Mouse (Mus musculus): Measurements from ENCODE around the gene Kcnk12.

Gene Kcnk12

GRCm38 (mm10) chr17:87797688-87798291, at the start of gene Kcnk12:
TSS of gene Kcnk12 (minus strand) at chr17:87797994.
- peak; percentile 92 for DNase-seq

- no peak for DNase-seq
These were observed 44.4 kb upstream of the Kcnk12 start for GRCm38 (mm10) chr17:87842156-87842555.

- no peak for DNase-seq
These were observed 42.3 kb upstream of the Kcnk12 start for GRCm38 (mm10) chr17:87840079-87840478.

GRCm38 (mm10) chr17:87834850-87835249, 37.1 kb upstream of the Kcnk12 start:
- DNase-seq, result no peak

GRCm38 (mm10) chr17:87826909-87827308, 29.1 kb upstream of the Kcnk12 start:
- no peak for DNase-seq

- DNase-seq, result no peak
These were observed 28.3 kb upstream of the Kcnk12 start for GRCm38 (mm10) chr17:87826036-87826560.

DNA sequence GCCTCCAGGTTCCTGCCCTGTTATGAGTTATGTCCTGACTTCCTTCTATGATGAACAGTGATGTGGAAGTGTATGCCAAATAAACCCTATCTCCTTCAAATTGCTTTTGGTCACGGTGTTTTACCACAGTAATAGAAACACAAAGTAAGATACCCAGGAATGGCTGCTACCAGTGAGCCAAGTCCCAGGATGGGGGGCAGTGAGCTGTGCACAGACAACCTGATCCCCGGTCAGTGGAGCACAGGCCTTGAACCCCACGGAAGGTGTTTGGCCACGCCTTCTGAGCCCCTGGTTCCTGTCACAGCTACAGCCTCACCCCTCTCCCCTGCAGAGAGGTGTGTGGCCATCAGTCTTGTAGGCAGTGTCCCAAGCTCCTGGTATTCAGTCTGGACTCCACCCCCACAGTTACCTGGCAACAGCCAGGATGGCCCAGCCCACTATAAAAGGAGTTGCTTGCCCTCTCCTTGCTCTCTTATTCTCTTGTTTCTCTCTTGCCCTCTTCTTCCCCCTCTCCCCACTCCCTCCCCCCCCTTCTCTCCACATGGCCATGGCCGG, 27.7 kb upstream of the Kcnk12 start:
- DNase-seq, result no peak

- DNase-seq, result no peak
These were observed 25.2 kb upstream of the Kcnk12 start for GRCm38 (mm10) chr17:87823031-87823430.

GRCm38 (mm10) chr17:87809556-87809955, 11.8 kb upstream of the Kcnk12 start:
- no peak for DNase-seq

- DNase-seq, result peak; percentile 77
These were observed 2.1 kb upstream of the Kcnk12 start for GRCm38 (mm10) chr17:87799948-87800340.

DNA sequence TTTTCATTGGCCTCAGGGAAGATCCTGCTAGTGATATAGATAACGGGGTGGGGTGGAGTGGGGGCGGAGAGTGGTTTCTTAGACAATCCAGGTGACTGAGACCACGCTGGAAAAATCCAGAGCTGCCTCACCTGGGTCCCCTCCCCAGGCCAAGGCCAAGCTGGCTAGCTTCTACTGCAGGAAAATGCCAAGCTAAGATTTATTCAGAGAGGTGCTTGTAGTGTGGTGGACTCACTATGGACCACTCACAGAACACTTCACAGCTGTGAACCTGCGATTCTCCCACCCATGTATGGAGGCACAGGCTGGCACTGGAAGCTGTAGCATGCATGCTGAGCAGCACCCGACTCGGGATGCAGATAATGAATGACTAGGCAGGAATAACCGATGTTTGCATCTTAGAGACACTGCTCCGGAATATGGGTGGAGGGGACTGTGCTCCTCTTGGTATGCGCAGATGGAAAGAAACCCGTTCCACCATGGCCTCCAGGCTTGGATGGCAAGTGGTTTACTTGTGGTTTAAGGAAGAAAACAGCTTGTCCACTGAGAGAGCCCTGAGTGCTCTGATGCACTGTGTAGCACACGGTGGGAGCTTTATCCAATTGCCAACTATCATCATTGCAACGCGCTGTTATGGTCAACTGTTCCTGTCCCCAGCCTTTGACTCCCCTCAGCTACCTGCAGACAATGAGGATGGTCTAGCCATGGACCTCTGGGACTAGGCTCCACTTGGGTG, 1.6 kb upstream of the Kcnk12 start:
- DNase-seq, result peak; percentile 54

GRCm38 (mm10) chr17:87798423-87798941, 688 bp upstream of the Kcnk12 start:
- DNase-seq, result peak; percentile 87

DNA sequence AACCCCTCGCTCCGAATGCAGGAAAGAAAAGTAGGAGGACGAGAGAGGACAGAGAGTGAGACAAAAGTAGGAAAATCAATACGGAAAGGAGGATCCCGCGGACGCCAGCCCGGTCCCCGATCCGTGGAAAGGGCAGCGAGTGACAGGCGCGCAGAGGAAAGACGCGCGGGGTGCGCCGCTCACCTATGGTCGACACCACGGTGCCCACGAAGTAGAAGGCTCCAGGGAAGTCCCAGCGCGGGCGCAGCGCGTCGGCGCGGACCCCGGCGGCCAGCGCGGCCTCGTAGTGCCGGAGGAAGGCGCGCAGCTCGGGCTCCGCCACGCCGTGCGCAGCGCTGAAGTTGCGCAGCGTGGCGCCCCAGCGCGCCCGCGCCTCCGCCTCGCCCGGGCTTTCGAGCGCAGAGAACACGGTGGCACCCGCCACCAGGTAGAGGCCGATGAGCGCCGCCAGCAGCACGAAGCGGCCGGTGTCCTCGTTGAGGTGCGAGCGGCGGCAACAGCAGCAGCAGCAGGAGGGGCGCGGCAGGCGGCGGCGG, 845 bp downstream of the Kcnk12 start:
- peak; percentile 64 for DNase-seq

DNA sequence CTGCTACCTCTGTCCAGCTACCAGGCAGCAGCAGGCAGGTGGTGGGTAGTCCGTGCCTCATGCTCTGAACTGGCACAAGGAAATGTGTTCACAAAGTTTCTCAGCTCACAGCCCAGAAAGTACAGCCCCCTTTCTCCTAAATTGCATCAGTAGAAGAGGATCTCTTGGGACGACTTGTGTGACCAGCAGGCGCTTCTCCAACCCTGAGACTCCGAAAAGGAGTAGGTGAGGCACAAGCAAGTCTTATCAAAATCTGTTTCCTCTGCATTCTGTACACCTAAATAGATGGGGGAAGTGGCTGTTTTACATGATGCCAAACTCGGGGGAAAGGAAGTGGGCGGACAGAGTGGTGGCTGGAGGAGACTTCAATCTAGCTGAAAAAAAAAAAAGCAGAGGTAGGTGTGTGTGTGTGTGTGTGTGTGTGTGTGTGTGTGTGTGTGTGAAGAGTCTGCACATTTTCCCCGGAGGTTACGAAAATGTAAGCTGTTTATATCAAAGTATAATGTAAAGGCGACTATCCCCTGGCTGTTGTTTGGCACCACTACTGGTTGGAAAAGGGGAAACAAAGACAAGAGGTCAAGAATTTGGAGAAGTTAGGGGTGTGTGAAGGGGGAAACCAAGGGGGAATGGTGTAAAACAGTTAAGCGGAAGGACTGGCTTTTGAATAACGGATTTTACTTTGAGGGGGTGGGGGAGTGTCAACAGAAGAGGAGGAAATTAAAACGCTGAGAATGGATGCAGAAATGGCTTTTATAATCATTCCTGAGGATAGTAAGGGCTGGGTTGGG, 1.7 kb downstream of the Kcnk12 start:
- no peak for DNase-seq

DNA sequence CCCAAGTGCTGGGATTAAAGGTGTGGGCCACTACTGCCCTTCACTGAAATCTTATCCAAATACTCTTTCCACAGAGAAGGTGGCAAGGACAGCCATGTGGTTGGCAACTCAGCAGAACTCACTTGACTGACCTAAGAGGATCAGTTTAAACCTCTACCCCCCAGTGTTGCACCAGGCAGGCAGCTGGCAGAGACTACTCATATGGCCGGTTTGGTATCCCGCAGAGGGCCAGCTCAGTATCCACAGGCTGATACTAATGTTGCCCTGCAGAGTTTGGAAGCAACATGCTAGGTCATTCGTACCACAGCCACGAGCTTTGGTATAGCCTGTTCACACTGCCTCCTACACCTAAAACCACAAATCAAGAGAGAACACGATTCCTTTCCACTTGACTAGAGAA, 3.0 kb downstream of the Kcnk12 start:
- DNase-seq, result peak; percentile 70

GRCm38 (mm10) chr17:87793331-87793730, 4.5 kb downstream of the Kcnk12 start:
- peak; percentile 20 for DNase-seq

GRCm38 (mm10) chr17:87792623-87793315, 5.0 kb downstream of the Kcnk12 start:
- DNase-seq, result peak; percentile 16

- peak; percentile 65 for DNase-seq
These were observed 6.2 kb downstream of the Kcnk12 start for GRCm38 (mm10) chr17:87791517-87792098.

DNA sequence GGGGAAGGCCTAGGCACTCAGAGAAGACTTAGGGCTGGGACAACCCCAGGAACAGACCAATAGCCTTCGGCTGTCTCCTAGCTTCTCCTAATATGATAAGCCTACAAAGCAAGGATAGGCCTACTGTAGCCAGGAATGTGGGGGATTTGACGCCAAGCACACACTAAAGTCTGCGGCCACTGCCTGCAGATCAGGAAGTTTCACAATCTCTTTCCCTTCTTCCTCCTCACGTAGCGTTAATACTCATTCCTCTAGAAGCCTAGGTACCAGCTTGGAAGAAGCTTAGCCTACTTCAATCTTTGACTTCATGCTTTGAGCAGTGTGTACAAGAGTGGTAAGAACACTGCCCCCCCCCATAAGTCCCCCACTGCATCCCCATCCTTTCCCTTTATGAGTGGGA, 7.1 kb downstream of the Kcnk12 start:
- no peak for DNase-seq

GRCm38 (mm10) chr17:87788216-87788615, 9.6 kb downstream of the Kcnk12 start:
- peak; percentile 44 for DNase-seq

DNA sequence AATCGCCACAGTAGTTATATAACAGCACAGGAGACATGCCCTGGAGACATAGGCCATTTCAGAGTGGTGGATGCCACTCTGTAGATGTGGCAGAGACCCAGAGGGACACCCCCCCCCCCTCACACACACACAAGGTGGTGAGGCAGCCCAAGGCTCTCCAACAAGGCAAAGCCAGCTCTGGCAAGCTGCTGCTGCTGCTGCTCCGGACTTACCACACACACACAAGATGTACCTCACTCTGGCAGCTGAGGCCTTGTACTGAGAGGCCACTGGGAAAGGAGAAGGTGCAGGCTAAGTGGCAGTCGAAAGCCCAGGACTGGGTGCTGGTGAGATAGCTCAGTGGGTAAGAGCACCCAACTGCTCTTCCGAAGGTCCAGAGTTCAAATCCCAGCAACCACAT, 10.1 kb downstream of the Kcnk12 start:
- DNase-seq, result no peak

DNA sequence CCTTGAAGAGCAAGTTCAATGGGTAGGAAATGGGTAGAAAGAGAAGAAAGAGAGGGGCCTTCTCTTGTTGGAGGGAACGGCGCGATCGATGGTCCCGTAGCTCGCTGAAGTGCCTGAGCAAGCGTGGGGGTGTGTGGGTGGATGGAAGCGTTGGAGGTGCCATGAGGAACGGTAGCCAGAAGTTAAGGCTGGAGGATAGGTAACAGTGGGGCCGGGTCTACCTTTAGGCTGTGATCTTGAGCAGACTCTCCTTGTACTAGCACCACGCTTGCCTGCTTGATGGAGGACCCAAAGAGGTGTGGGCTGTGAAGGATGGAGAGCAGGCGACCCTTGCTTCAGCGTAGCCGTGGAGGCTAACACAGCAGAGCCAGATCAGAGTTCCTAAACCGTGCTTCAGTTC, 12.1 kb downstream of the Kcnk12 start:
- DNase-seq, result peak; percentile 26
